Mouse (Mus musculus) MEL (cell line): Measurements from ENCODE around the gene Ubap1. TPM values are rescaled to one million over a fixed set of nuclear protein-coding genes. Genes with fewer than 3 reads are reported as not detected.

Experiments used
- polyA plus RNA-seq, 2 experiments: library from polyadenylated mRNA; stranded (reverse) in 1 of 2; unstranded in 1 of 2; fragments of >175 nt in 1 of 2; fragments of >200 nt in 1 of 2; gene quantifications; 2 replicates each; pipeline versions ENCODE4 v1.2.1 to v1.2.4; 2012; ENCODE audit warnings: low replicate concordance in 2 of 2, low read depth in 1 of 2; ENCODE audit not compliant: insufficient read length in 2 of 2, insufficient read depth in 1 of 2, missing spikeins in 1 of 2
- total RNA-seq: library from RNA; depleted of rRNA; stranded (reverse); fragments of 300-350 nt; gene quantifications from 2 replicates; pipeline ENCODE4 v1.2.3, GENCODE M21; 2012; rRNA removed

The Ubap1 gene
- total and polyA plus RNA-seq, 3 experiments, result 9.1 to 15.7 TPM; not detected in 1

Other genes with a start within 250 kb of the Ubap1 start
- 28.1 and 36.6 TPM in 2 replicates for gene Nol6, start 224.5 kb upstream of the Ubap1 start, total RNA-seq
- gene Nol6, start 224.5 kb upstream of the Ubap1 start, polyA plus RNA-seq, result 10 to 100 TPM in 1 of 2 experiments, not detected in 1; 71.2 TPM
- 24.5 and 28.2 TPM in 2 replicates for gene Ube2r2, start 213.3 kb upstream of the Ubap1 start, total RNA-seq
- 10 to 100 TPM; 70.1 to 94.1 TPM for gene Ube2r2, start 213.3 kb upstream of the Ubap1 start, polyA plus RNA-seq
- gene Ubap2, start 73.9 kb upstream of the Ubap1 start, total RNA-seq, result 22.5 and 22.7 TPM in 2 replicates
- 100 to 1,000 TPM; 127 to 170 TPM for gene Ubap2, start 73.9 kb upstream of the Ubap1 start, polyA plus RNA-seq
- 24.3 and 25.9 TPM in 2 replicates for gene Dcaf12, start 34.1 kb upstream of the Ubap1 start, total RNA-seq
- gene Dcaf12, start 34.1 kb upstream of the Ubap1 start, polyA plus RNA-seq, result 10 to 100 TPM in 1 of 2 experiments, not detected in 1; 49.2 TPM
- 11.6 and 11.7 TPM in 2 replicates for gene Kif24, start 115.9 kb downstream of the Ubap1 start, total RNA-seq
- 10 to 100 TPM in 1 of 2 experiments, not detected in 1; 13.2 TPM for gene Kif24, start 115.9 kb downstream of the Ubap1 start, polyA plus RNA-seq
- gene Nudt2, start 116.2 kb downstream of the Ubap1 start, total RNA-seq, result 19.2 and 20.9 TPM in 2 replicates
- gene Nudt2, start 116.2 kb downstream of the Ubap1 start, polyA plus RNA-seq, result 10 to 100 TPM in 1 of 2 experiments, not detected in 1; 25.3 TPM
- 1.2 and 1.5 TPM in 2 replicates for gene AI464131, start 154.1 kb downstream of the Ubap1 start, total RNA-seq
- gene AI464131, start 154.1 kb downstream of the Ubap1 start, polyA plus RNA-seq, result 1 to 10 TPM in 1 of 2 experiments, not detected in 1; 2.2 TPM
- gene 1110017D15Rik, start 168.3 kb downstream of the Ubap1 start, total RNA-seq, result not detected in 2 replicates
- gene 1110017D15Rik, start 168.3 kb downstream of the Ubap1 start, polyA plus RNA-seq, result under 1 TPM in 1 of 2 experiments, not detected in 1; 0.21 TPM
- 0.85 and 1.5 TPM in 2 replicates for gene Fam219a, start 220.5 kb downstream of the Ubap1 start, total RNA-seq
- gene Fam219a, start 220.5 kb downstream of the Ubap1 start, polyA plus RNA-seq, result 1 to 10 TPM in 1 of 2 experiments, not detected in 1; 3.8 TPM
- not detected in 2 replicates for gene Dnaic1, start 220.8 kb downstream of the Ubap1 start, total RNA-seq
- gene Dnaic1, start 220.8 kb downstream of the Ubap1 start, polyA plus RNA-seq, result not detected